Mouse (Mus musculus) liver (tissue): ENCODE data around the gene Hist1h3d.
A peak's percentile ranks its signal among the peaks of the same experiment; 100 is the strongest.
"Not testable (repeated sequence)": the region's sequence is repeated elsewhere in the genome, so short reads cannot be mapped to it uniquely, and the experiment has no call there.

ENCODE experiments used
- DNase-seq: peaks from one replicate; pipeline ENCODE4 v3.0.0-alpha.2; 2020; ENCODE audit warnings: mixed read lengths

Gene Hist1h3d

GRCm38 (mm10) chr13:23570261-23571021 lies 5.1 kb upstream of the Hist1h3d start:
- DNase-seq, result not testable (repeated sequence)

GRCm38 (mm10) chr13:23571022-23571503 lies 4.5 kb upstream of the Hist1h3d start, which contains the start of the genes Hist1h2ae and Hist1h2bg:
Gene Hist1h2ae, minus strand, starts transcription at chr13:23571220.
Gene Hist1h2bg, plus strand, starts transcription at chr13:23571396.
- DNase-seq, result peak; percentile 88

- peak; percentile 34 for DNase-seq
Observed at GRCm38 (mm10) chr13:23571504-23572217, 3.9 kb upstream of the Hist1h3d start.

GRCm38 (mm10) chr13:23572218-23573033 lies 3.1 kb upstream of the Hist1h3d start:
- no peak for DNase-seq

- DNase-seq, result peak; percentile 47
Observed at GRCm38 (mm10) chr13:23573034-23573897, 2.3 kb upstream of the Hist1h3d start.

- DNase-seq, result peak; percentile 94
Observed at GRCm38 (mm10) chr13:23573898-23574524, 1.6 kb upstream of the Hist1h3d start, which contains the start of the genes Hist1h2bf and Hist1h2ad. Gene Hist1h2bf, minus strand, starts transcription at chr13:23574196. Gene Hist1h2ad, plus strand, starts transcription at chr13:23574381.

- DNase-seq, result not testable (repeated sequence)
Observed at GRCm38 (mm10) chr13:23574546-23575170, 905 bp upstream of the Hist1h3d start.

- peak; percentile 35 for DNase-seq
Observed at GRCm38 (mm10) chr13:23575864-23576313, 326 bp downstream of the Hist1h3d start.

GRCm38 (mm10) chr13:23576351-23576881 lies 853 bp downstream of the Hist1h3d start:
- DNase-seq, result peak; percentile 38

GRCm38 (mm10) chr13:23576906-23577639 lies 1.5 kb downstream of the Hist1h3d start:
- peak; percentile 28 for DNase-seq

GRCm38 (mm10) chr13:23577835-23578234 lies 2.3 kb downstream of the Hist1h3d start:
- no peak for DNase-seq

GRCm38 (mm10) chr13:23581408-23582218 lies 6.0 kb downstream of the Hist1h3d start, which contains the start of gene Hist1h4d:
Gene Hist1h4d, plus strand, starts transcription at chr13:23581598.
- DNase-seq, result peak; percentile 94

GRCm38 (mm10) chr13:23582219-23583056 lies 6.9 kb downstream of the Hist1h3d start:
- DNase-seq, result peak; percentile 25

- DNase-seq, result no peak
Observed at GRCm38 (mm10) chr13:23583387-23584068, 8.0 kb downstream of the Hist1h3d start.

- DNase-seq, result peak; percentile 31
Observed at GRCm38 (mm10) chr13:23584331-23584730, 8.8 kb downstream of the Hist1h3d start.

- DNase-seq, result peak; percentile 85
Observed at GRCm38 (mm10) chr13:23585029-23585441, 9.5 kb downstream of the Hist1h3d start.
